Mouse (Mus musculus) cerebral cortex, adult 2 months (tissue): ENCODE results near the gene Galnt18.

Experiments
- WGBS: fragments of 180-500 bp; shearing (Covaris S2); methylation state at CpG from one replicate; pipeline ENCODE4 v1.1.7; 2018; 5-methylcytosine and 5-hydroxymethylcytosine counted together

Gene Galnt18

GRCm38 (mm10) chr7:111771251-111771801 lies 8.5 kb downstream of the Galnt18 start:
- WGBS: 84% methylated on average over 8 of the region's 8 CpGs

GRCm38 (mm10) chr7:111770585-111770984 lies 9.2 kb downstream of the Galnt18 start:
- WGBS: 77% methylated on average over 3 of the region's 3 CpGs

- WGBS: 51% methylated on average over 9 of the region's 9 CpGs
Measured at GRCm38 (mm10) chr7:111766145-111766767, 13.5 kb downstream of the Galnt18 start.

GRCm38 (mm10) chr7:111762754-111763153 lies 17.0 kb downstream of the Galnt18 start:
- WGBS: 58% methylated on average over 6 of the region's 6 CpGs

GRCm38 (mm10) chr7:111748571-111749071 lies 31.2 kb downstream of the Galnt18 start:
- WGBS: 41% methylated on average over 3 of the region's 3 CpGs

- 49% methylated on average over 2 of the region's 2 CpGs for WGBS
Measured at GRCm38 (mm10) chr7:111741595-111741994, 38.2 kb downstream of the Galnt18 start.

- WGBS: 86% methylated on average over 6 of the region's 6 CpGs
Measured at GRCm38 (mm10) chr7:111740091-111740490, 39.7 kb downstream of the Galnt18 start.

- WGBS: 42% methylated on average over 5 of the region's 5 CpGs
Measured at GRCm38 (mm10) chr7:111739371-111739765, 40.4 kb downstream of the Galnt18 start.

GRCm38 (mm10) chr7:111738456-111739370 lies 41.1 kb downstream of the Galnt18 start:
- 53% methylated on average over 10 of the region's 10 CpGs for WGBS

GRCm38 (mm10) chr7:111737426-111737825 lies 42.4 kb downstream of the Galnt18 start:
- WGBS: 34% methylated on average over 7 of the region's 7 CpGs

- WGBS: 21% methylated on average over 3 of the region's 3 CpGs
Measured at GRCm38 (mm10) chr7:111736365-111736764, 43.4 kb downstream of the Galnt18 start.

GRCm38 (mm10) chr7:111730346-111731269 lies 49.2 kb downstream of the Galnt18 start:
- WGBS: 83% methylated on average over 8 of the region's 8 CpGs

GRCm38 (mm10) chr7:111726928-111727327 lies 52.8 kb downstream of the Galnt18 start:
- 74% methylated on average over 2 of the region's 2 CpGs for WGBS

- 41% methylated on average over 7 of the region's 7 CpGs for WGBS
Measured at GRCm38 (mm10) chr7:111724730-111725129, 55.0 kb downstream of the Galnt18 start.

GRCm38 (mm10) chr7:111724004-111724403 lies 55.8 kb downstream of the Galnt18 start:
- 71% methylated on average over 4 of the region's 4 CpGs for WGBS

GRCm38 (mm10) chr7:111721308-111721698 lies 58.5 kb downstream of the Galnt18 start:
- WGBS: 46% methylated on average over 5 of the region's 5 CpGs

- WGBS: 31% methylated on average over 8 of the region's 8 CpGs
Measured at GRCm38 (mm10) chr7:111720511-111721307, 59.1 kb downstream of the Galnt18 start.

GRCm38 (mm10) chr7:111718900-111719299 lies 60.9 kb downstream of the Galnt18 start:
- WGBS: 50% methylated on average over 4 of the region's 4 CpGs

- 81% methylated on average over 5 of the region's 5 CpGs for WGBS
Measured at GRCm38 (mm10) chr7:111714639-111715360, 65.0 kb downstream of the Galnt18 start.
